Mouse (Mus musculus): ENCODE results near the gene Aco2.

Gene Aco2

GRCm38 (mm10) chr15:81917621-81918463 is 45.7 kb downstream of the Aco2 start:
- no peak for DNase-seq (ENCODE audit: extremely low spot score, low read depth, low spot score)

GRCm38 (mm10) chr15:81919062-81919461 is 47.0 kb downstream of the Aco2 start:
- no peak for DNase-seq (ENCODE audit: extremely low spot score, low read depth, low spot score)

DNA sequence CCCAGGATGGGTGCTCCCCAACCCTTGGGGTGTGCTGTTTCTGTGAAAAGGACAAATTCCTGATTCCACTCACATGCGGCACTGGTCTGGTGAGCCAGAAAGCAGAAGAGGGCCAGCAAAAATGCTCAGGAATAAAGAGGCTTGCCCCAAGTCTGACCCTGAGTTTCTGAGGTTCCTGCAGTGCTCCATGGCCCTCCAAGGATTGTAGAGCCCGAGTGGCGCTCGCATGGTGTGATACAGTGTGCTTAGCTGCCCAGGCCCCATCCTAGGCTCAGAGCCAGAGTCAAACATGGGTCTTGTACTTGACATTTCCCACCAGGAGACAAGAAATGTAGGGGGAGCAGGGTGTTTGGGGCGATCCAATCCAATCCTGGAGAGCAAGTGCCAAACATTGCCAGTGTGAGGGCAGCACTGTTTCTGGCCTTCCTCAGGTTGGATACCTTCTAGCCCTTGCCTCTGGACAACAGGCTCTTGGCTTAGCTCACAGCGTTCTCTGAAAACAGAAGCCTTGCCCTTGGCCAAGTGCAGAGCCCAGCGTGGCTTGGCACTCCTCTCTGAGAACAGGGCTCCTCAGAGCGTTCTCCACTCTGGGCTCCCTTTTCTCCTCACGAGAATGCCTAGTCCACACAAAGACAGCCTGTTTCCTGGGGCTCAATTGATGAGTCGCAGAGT is 48.6 kb downstream of the Aco2 start:
- DNase-seq (ENCODE audit: extremely low spot score, low read depth, low spot score): no peak

DNA sequence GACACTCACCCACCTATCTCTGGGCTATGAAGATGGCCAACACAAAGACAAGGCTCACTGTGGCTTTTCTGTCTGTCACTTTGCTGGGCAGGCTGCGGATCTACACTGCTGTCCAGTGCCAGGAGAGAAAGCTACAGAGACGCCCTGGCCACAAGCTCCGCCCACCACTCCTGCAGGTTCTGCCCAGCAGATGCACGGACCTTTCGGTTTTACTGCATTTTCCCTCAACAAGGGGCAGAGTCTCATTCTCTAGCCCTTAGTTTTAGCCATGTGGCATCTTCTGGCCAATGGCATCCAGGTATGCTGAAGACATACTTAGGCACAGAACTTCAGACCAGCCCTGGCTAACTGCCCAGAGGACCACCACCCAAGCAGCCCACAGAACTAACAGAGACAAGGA is 49.1 kb downstream of the Aco2 start:
- DNase-seq (ENCODE audit: extremely low spot score, low read depth, low spot score): no peak

DNA sequence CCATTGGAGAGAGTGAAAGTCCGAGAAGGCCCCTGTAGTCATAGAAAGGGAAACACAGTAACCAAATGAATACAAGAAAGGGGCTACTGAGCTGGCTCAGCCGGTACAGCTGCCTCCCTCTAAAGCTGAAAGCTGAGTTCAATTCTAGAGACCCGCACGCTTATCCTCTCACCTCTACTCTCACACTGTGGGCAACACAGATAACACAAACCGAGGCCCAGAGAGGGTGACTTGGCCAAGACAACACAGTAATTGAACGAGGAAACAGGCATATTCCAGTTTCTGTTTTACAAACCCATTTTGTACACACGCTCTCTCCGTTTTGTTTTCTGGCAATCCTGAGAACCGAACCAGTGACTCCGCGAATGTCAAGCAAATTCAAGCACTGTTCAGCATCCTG is 52.8 kb downstream of the Aco2 start:
- no peak for DNase-seq (ENCODE audit: extremely low spot score, low read depth, low spot score)

DNA sequence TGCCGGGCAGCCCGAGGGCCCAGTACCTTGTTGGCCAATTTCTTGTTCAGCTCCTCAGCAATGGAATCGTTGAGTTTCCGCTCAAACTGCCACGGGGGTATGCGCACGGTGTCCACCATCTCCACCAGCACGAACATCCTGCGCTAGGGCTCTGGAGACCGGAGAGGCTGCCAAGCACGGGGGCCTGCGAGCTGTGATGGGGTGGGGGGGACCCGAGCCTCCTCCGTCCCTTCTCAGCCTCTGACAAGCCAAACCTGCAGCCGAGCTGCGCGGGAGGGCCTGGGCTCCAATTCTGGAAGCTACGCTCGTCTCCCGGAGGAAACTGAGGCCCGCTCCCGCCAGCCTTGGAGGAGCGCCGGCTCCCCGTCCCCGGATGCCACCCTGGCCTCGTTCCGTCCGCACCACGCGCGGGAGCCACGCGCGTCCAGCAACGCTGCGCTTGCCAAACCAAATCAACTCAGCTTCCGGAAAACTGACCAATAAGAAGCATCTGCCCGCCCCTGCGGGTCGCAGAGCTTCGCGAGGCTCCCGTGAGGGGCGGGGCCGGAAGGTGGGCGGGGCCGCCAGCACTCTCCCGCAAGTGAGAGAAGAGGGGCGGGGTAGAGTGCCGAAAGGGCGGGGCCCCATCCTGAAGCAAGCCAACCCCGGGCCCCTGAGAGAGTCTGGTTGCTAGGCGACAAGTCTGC is 53.8 kb downstream of the Aco2 start, which contains the start of gene Polr3h:
Polr3h (minus strand) TSS at position 481 of the 686 bp plus-strand sequence.
- DNase-seq (ENCODE audit: extremely low spot score, low read depth, low spot score): peak; percentile 97

- no peak for DNase-seq (ENCODE audit: extremely low spot score, low read depth, low spot score)
These were observed 54.3 kb downstream of the Aco2 start for GRCm38 (mm10) chr15:81926446-81926822.

- no peak for DNase-seq (ENCODE audit: extremely low spot score, low read depth, low spot score)
These were observed 55.6 kb downstream of the Aco2 start for GRCm38 (mm10) chr15:81927741-81928140.

GRCm38 (mm10) chr15:81928277-81928676 is 56.2 kb downstream of the Aco2 start:
- no peak for DNase-seq (ENCODE audit: extremely low spot score, low read depth, low spot score)

GRCm38 (mm10) chr15:81932951-81933470 is 60.9 kb downstream of the Aco2 start:
- DNase-seq (ENCODE audit: extremely low spot score, low read depth, low spot score): no peak

GRCm38 (mm10) chr15:81933986-81934385 is 61.9 kb downstream of the Aco2 start:
- no peak for DNase-seq (ENCODE audit: extremely low spot score, low read depth, low spot score)

DNA sequence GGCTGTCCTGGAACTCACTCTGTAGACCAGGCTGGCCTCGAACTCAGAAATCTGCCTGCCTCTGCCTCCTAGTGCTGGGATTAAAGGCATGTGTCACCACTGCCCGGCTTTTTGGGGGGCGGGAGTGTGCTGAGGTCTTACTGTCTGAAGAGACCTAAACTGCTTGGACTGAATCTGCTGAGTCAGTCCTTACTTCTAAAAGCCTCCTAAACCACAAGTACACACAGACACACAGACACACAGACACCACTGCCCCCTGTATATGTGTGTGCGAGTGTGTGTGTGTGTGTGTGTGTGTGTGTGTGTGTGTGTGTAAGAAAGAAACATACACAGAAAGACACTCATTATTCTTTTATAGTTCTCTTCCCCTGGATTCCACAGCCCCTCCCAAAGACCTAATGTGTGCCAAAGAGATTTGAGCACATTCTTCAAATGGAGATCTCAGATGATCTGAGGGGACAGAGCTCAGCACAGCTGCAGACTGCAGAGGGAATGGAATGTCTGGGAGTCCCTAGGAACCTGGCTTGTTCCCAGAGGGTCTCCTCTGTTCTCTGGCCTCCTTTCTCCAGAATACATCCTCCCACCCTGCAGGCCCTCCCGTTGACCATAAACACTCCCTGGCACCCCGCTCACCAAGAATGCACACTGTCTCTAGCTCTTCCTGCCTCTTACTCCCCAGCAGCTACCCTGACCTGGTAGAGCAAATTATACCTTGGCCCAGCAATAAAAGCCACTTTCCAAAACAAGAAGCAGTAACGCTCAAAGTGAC is 63.9 kb downstream of the Aco2 start:
- DNase-seq (ENCODE audit: extremely low spot score, low read depth, low spot score): no peak

- DNase-seq (ENCODE audit: extremely low spot score, low read depth, low spot score): no peak
These were observed 64.6 kb downstream of the Aco2 start, which contains the start of gene Csdc2 for GRCm38 (mm10) chr15:81936679-81937078. Gene Csdc2 (plus strand): TSS chr15:81936759.

DNA sequence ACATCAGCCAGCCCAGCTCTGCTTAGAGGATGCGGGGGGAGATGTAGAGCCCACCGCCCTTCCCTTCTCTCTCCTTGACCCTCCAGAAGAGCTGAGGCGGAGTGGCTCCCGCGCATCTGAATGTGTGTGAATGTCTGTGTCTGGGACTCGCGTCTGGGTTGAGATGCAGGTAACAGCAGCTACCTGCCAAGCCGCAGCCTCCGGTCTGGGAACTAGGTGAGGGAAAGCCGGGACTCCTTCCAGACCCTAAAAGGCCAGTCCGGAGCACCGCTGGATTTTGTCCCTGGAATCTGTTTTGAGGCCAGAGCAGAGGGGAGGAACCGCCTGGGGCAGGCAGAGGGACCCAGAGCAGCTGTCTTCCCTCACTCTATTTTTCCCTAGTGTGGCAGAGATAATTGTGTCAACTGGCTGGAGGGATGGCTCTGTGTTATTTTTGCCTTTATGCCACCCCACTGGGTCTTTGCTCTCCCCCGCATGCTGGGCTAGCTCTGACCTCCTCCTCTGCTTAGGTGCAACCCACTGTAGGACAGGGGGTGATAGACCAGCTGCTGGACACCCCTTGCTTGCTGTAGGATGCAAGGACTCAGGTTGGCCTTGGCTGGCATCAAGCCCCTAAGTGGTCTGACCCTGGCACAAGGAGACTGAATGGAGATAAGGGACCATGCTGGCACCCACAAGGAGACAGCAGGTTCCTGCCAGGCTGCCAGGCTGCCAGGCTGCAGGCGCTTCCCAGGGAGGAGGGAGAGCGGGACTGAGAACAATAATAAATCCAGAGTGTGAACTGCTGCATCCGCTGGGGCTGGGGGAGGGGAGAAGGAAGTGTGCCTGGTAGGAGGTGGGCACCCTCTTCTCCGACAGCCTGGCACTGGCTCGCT is 65.2 kb downstream of the Aco2 start:
- no peak for DNase-seq (ENCODE audit: extremely low spot score, low read depth, low spot score)

- DNase-seq (ENCODE audit: extremely low spot score, low read depth, low spot score): no peak
These were observed 66.1 kb downstream of the Aco2 start for GRCm38 (mm10) chr15:81938246-81938645.

GRCm38 (mm10) chr15:81939157-81939715 is 67.1 kb downstream of the Aco2 start:
- no peak for DNase-seq (ENCODE audit: extremely low spot score, low read depth, low spot score)

DNA sequence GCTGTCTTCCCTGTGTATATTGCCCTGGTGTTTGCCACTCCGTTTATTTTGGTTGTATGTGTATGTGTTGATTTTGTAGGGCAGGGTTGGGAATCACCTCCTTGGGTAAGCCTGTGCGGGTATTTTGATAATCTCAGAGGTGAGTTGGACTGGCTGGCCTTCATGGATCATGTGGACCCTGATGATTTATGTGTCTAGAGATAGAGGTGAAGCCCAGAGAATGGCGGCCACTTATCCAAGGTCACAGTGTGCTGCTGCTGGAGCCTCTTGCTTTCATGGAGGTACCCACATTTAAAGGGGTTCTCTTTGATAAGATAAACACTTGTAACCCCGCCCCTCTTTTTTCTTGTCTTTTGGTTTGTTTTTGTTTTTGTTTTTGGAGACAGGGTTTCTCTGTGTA is 67.7 kb downstream of the Aco2 start:
- DNase-seq (ENCODE audit: extremely low spot score, low read depth, low spot score): no peak

DNA sequence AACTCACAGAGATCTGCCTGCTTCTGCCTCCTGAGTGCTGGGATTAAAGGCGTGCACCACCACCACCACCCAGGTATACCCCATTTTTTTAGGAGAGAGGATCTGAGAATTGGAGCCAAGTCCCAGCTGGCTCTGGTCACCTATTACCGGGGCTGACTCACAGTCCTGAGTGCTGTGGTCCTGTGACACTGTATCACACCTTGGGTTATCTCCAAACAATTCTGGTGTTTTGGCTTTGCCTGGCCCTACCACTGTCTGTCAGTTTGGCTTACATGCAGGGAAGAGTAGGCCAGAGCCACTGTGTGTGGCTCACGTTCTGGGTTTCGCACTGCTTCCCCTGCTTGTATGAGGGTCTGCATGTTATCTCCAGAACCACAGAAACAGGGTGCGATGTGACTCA is 68.1 kb downstream of the Aco2 start:
- DNase-seq (ENCODE audit: extremely low spot score, low read depth, low spot score): no peak

GRCm38 (mm10) chr15:81941010-81941409 is 68.9 kb downstream of the Aco2 start:
- DNase-seq (ENCODE audit: extremely low spot score, low read depth, low spot score): no peak

Measured in hindlimb bud, embryonic 11.5 days (tissue).